Mouse (Mus musculus) stomach, postnatal 0 days (tissue): ENCODE results near the gene Zfp593. TPM values are rescaled to one million over a fixed set of nuclear protein-coding genes. Genes with fewer than 3 reads are reported as not detected.

Experiments
- ATAC-seq: fragments of 200-750 bp; cut with Nextera tagmentation; 2 replicates; pipeline ENCODE4 v1.8.0; 2017; ENCODE audit not compliant: low FRiP score, low TSS enrichment
- DNase-seq: peaks from one replicate; pipeline ENCODE4 v3.0.0-alpha.2; 2016; ENCODE audit warnings: low spot score
- H3K27ac ChIP-seq: fragments of 300-500 bp; sonication (generic); replicated peaks from 2 replicates; pipeline ENCODE4 v1.5.1; 2014; ENCODE audit warnings: mild to moderate bottlenecking, control low read depth
- H3K27me3 ChIP-seq: fragments of 300-500 bp; sonication (generic); 2 replicates; pipeline ENCODE4 v1.6.1; 2014; ENCODE audit warnings: low read length; ENCODE audit not compliant: control insufficient read depth, insufficient read depth
- H3K36me3 ChIP-seq: fragments of 300-500 bp; sonication (generic); 2 replicates; pipeline ENCODE4 v1.6.1; 2014; ENCODE audit warnings: low read length, mixed read lengths; ENCODE audit not compliant: control insufficient read depth, insufficient read depth
- H3K4me1 ChIP-seq: fragments of 300-500 bp; sonication (generic); replicated peaks from 2 replicates; pipeline ENCODE4 v1.6.1; 2014; ENCODE audit warnings: antibody characterized with exemption; ENCODE audit not compliant: control insufficient read depth, insufficient read depth
- H3K4me2 ChIP-seq: fragments of 300-500 bp; sonication (generic); replicated peaks from 2 replicates; pipeline ENCODE4 v1.6.1; 2014; ENCODE audit warnings: low read depth, mild to moderate bottlenecking, control low read depth, moderate library complexity
- H3K4me3 ChIP-seq: fragments of 300-500 bp; sonication (generic); 2 replicates; pipeline ENCODE4 v1.5.1; 2014; ENCODE audit warnings: low read depth, low read length, control low read depth
- H3K9ac ChIP-seq: fragments of 300-500 bp; sonication (generic); 2 replicates; pipeline ENCODE4 v1.6.1; 2014; ENCODE audit warnings: mild to moderate bottlenecking, low read length, control low read depth, mixed read lengths
- H3K9me3 ChIP-seq: fragments of 300-500 bp; sonication (generic); 2 replicates; pipeline ENCODE4 v1.6.1; 2016; ENCODE audit warnings: low read length; ENCODE audit not compliant: control insufficient read depth
- CTCF ChIP-seq: IDR thresholded peaks from 2 replicates; pipeline ENCODE4 v1.5.1; 2016; ENCODE audit warnings: antibody characterized with exemption, low read depth, mild to moderate bottlenecking, moderate library complexity
- EP300 ChIP-seq: optimal IDR thresholded peaks from 2 replicates; pipeline ENCODE3; 2016; ENCODE audit warnings: antibody characterized with exemption
- WGBS: fragments of 180-500 bp; shearing (Covaris S2); extraction: QIAGEN DNeasy Blood & Tissue Kit; methylation state at CpG from one replicate; pipeline ENCODE4 v1.1.7; 2014; 5-methylcytosine and 5-hydroxymethylcytosine counted together
- polyA plus RNA-seq: library from polyadenylated mRNA; unstranded; fragments of >200 nt; fragmentation: Nextera tagmentation; extraction: Ambion mirVana; gene quantifications from 2 replicates; pipeline ENCODE4 v1.2.1, GENCODE M21; 2015

Gene Zfp593
- polyA plus RNA-seq, 1 experiment from 2014 or later = 12.6 TPM

GRCm38 (mm10) chr4:134199371-134199770 is 46.0 kb downstream of the Zfp593 start:
- no peak overlapping the region for H3K9ac ChIP-seq
- no peaks in the 10 kb centered on the region for H3K9me3 ChIP-seq
- WGBS = 57% methylated on average over 2 of the region's 2 CpGs
- no peak overlapping the region for H3K27ac ChIP-seq
- H3K27me3 ChIP-seq = no peaks in the 10 kb centered on the region
- no peak overlapping the region for H3K4me2 ChIP-seq
- TF ChIP-seq CTCF (no peak), EP300 (no peak)
- H3K4me1 ChIP-seq = no peaks in the 10 kb centered on the region
- no peak overlapping the region for H3K4me3 ChIP-seq
- no peak for DNase-seq
- no peak for ATAC-seq
- no peaks in the 10 kb centered on the region for H3K36me3 ChIP-seq

Other genes with a start within 250 kb of the Zfp593 start
- gene Dhdds, start 244.7 kb downstream of the Zfp593 start, polyA plus RNA-seq = 23.1 TPM in 2 replicates
- gene Lin28a, start 226.8 kb downstream of the Zfp593 start, polyA plus RNA-seq = not detected in 2 replicates
- not detected in 2 replicates for gene Zfp683, start 191.8 kb downstream of the Zfp593 start, polyA plus RNA-seq
- gene Crybg2, start 184.8 kb downstream of the Zfp593 start, polyA plus RNA-seq = 15.6 and 21.6 TPM in 2 replicates
- gene Cd52, start 150.5 kb downstream of the Zfp593 start, polyA plus RNA-seq = 18.0 and 20.3 TPM in 2 replicates
- gene Ubxn11, start 143.0 kb downstream of the Zfp593 start, polyA plus RNA-seq = 1.3 TPM in 2 replicates
- gene Sh3bgrl3, start 116.8 kb downstream of the Zfp593 start, polyA plus RNA-seq = 522 and 533 TPM in 2 replicates
- 87.6 and 102 TPM in 2 replicates for gene Cep85, start 58.5 kb downstream of the Zfp593 start, polyA plus RNA-seq
- gene Gm7534, start 42.6 kb downstream of the Zfp593 start, polyA plus RNA-seq = not detected in 2 replicates
- 0.11 and 0.19 TPM in 2 replicates for gene Catsper4, start 18.2 kb downstream of the Zfp593 start, polyA plus RNA-seq
- gene Cnksr1, start 7.2 kb downstream of the Zfp593 start, polyA plus RNA-seq = 9.4 and 9.5 TPM in 2 replicates
- 0.21 and 0.31 TPM in 2 replicates for gene E130218I03Rik, start 1.9 kb downstream of the Zfp593 start, polyA plus RNA-seq
- gene Gm30191, start 1.3 kb upstream of the Zfp593 start, polyA plus RNA-seq = not detected in 2 replicates
- gene Grrp1, start 8.5 kb upstream of the Zfp593 start, polyA plus RNA-seq = 3.7 and 4.2 TPM in 2 replicates
- 8.3 and 8.4 TPM in 2 replicates for gene Pdik1l, start 42.3 kb upstream of the Zfp593 start, polyA plus RNA-seq
- 0.07 and 0.13 TPM in 2 replicates for gene Trim63, start 69.5 kb upstream of the Zfp593 start, polyA plus RNA-seq
- 0.06 and 0.07 TPM in 2 replicates for gene Slc30a2, start 97.6 kb upstream of the Zfp593 start, polyA plus RNA-seq
- gene Extl1, start 138.3 kb upstream of the Zfp593 start, polyA plus RNA-seq = 1.8 and 2.1 TPM in 2 replicates
- gene Pafah2, start 150.7 kb upstream of the Zfp593 start, polyA plus RNA-seq = 16.8 and 17.1 TPM in 2 replicates
- 358 and 380 TPM in 2 replicates for gene Stmn1, start 222.7 kb upstream of the Zfp593 start, polyA plus RNA-seq